Mouse (Mus musculus): ENCODE measurements around the gene Arg1. TPM values are rescaled to one million over a fixed set of nuclear protein-coding genes. Genes with fewer than 3 reads are reported as not detected.

Gene Arg1
- total RNA-seq, 1 experiment = 0.80 TPM

DNA sequence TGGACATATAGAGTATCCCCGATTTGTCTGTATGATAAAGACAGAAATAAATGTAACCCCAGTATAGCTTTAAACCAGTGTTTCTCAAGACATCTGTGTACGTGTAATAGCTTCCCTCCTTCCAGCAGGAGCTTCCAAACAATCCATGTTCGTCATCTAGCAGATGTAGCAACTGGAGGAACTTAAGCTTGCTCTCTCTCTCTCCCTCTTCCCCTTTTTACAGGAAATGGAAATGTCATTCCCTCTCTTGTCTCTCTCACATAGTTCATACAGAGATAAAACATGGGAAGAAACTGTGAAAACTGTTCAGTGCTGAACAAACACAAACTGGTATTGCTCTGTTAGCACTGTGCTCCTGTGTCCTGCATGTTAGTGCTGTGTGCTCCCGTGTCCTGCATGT lies 22.9 kb upstream of the Arg1 start:
- Histone ChIP-seq H3K36me3 (ENCODE audit: control insufficient read depth, insufficient read depth, low read length, poor library complexity, severe bottlenecking) (no peaks in the 10 kb centered on the region), H3K4me1 (ENCODE audit: control insufficient read depth in 2 of 2, insufficient read depth in 2 of 2, low read length in 2 of 2, poor library complexity in 1 of 2) (no peaks in the 10 kb centered on the region), H3K27ac (ENCODE audit: insufficient read depth, low read depth, low read length, poor library complexity, severe bottlenecking) (no peak overlapping the region), H3K4me3 (ENCODE audit: insufficient read depth in 1 of 2, low read depth in 1 of 2, low read length in 2 of 2, poor library complexity in 1 of 2, severe bottlenecking in 1 of 2) (no peak overlapping the region), H3K9me3 (ENCODE audit: control insufficient read depth, insufficient read depth, low read depth, low read length) (no peaks in the 10 kb centered on the region), H3K9ac (ENCODE audit: insufficient read depth, low read depth, low read length, poor library complexity, severe bottlenecking) (no peak overlapping the region)
- TF ChIP-seq MAFK (IDR thresholded peaks at IDR 0.05; ENCODE audit: insufficient read depth, low read depth, low read length) (no peak), HCFC1 (IDR thresholded peaks at IDR 0.05; ENCODE audit: borderline replicate concordance, insufficient read depth, low read length) (no peak), ZC3H11A (IDR thresholded peaks at IDR 0.05; ENCODE audit: borderline replicate concordance, low read depth, low read length) (no peak)
- in situ Hi-C loops (cut with MboI; ENCODE audit: low sequenced_read_pairs in 2 of 2, unreplicated experiment in 2 of 2) = no loop called here
- DNase-seq (ENCODE audit: low read depth, low spot score) = no peak

DNA sequence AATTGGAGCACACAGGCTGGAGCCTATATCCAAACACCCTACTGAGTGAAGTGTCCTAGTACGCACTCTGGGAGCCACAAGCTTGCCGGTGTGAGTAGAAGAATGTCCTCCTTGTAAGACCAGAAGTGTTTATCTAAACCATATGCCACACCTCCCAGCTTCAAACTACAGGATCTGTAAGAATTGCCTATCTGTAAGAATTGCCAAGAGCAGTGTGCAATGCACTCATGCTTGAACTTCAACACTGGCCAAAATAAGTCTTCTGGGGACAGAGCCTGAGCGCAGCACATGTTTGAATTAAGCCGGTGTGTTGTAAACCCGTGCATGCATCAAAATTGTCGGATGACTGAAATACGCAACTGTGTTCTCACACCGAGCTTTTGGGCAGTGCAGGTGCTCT lies 21.0 kb upstream of the Arg1 start:
- Histone ChIP-seq H3K9me3 (ENCODE audit: control insufficient read depth, insufficient read depth, low read depth, low read length) (no peaks in the 10 kb centered on the region), H3K4me3 (ENCODE audit: insufficient read depth in 1 of 2, low read depth in 1 of 2, low read length in 2 of 2, poor library complexity in 1 of 2, severe bottlenecking in 1 of 2) (no peak overlapping the region), H3K9ac (ENCODE audit: insufficient read depth, low read depth, low read length, poor library complexity, severe bottlenecking) (no peak overlapping the region), H3K4me1 (ENCODE audit: control insufficient read depth in 2 of 2, insufficient read depth in 2 of 2, low read length in 2 of 2, poor library complexity in 1 of 2) (no peaks in the 10 kb centered on the region), H3K36me3 (ENCODE audit: control insufficient read depth, insufficient read depth, low read length, poor library complexity, severe bottlenecking) (no peaks in the 10 kb centered on the region), H3K27ac (ENCODE audit: insufficient read depth, low read depth, low read length, poor library complexity, severe bottlenecking) (no peak overlapping the region)
- in situ Hi-C loops (cut with MboI; ENCODE audit: low sequenced_read_pairs in 2 of 2, unreplicated experiment in 2 of 2) = no loop called here
- DNase-seq (ENCODE audit: low read depth, low spot score) = no peak
- TF ChIP-seq MAFK (IDR thresholded peaks at IDR 0.05; ENCODE audit: insufficient read depth, low read depth, low read length) (no peak), CHD2 (IDR thresholded peaks at IDR 0.05; ENCODE audit: low read depth, low read length) (no peak), HCFC1 (IDR thresholded peaks at IDR 0.05; ENCODE audit: borderline replicate concordance, insufficient read depth, low read length) (no peak), ZNF384 (IDR thresholded peaks at IDR 0.05; ENCODE audit: low read depth, low read length) (no peak), ZC3H11A (IDR thresholded peaks at IDR 0.05; ENCODE audit: borderline replicate concordance, low read depth, low read length) (no peak)

DNA sequence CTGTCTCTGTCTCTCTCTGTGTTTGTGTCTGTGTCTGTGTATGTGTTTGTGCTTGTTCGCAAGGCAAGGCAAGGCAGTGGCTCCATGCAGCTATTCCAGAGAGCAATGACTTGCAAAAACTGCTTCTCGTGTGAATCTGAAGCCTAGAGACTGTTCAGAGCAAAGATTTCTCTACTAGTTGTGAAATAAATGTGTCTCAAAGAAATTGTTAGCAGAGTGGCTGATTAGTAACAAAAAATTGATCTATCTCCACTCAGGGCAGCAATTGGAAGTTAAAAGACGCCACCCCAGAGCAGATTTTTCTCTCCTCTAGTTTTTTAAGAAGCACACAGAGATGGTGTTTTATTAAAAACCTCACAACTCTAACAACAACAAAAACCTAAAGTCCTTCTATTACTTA lies 20.6 kb upstream of the Arg1 start:
- H3K9me3 ChIP-seq (ENCODE audit: control insufficient read depth, insufficient read depth, low read depth, low read length) = no peaks in the 10 kb centered on the region
- no peaks in the 10 kb centered on the region for H3K4me1 ChIP-seq (ENCODE audit: control insufficient read depth in 2 of 2, insufficient read depth in 2 of 2, low read length in 2 of 2, poor library complexity in 1 of 2)
- H3K9ac ChIP-seq (ENCODE audit: insufficient read depth, low read depth, low read length, poor library complexity, severe bottlenecking) = no peak overlapping the region
- no peak overlapping the region for H3K4me3 ChIP-seq (ENCODE audit: insufficient read depth in 1 of 2, low read depth in 1 of 2, low read length in 2 of 2, poor library complexity in 1 of 2, severe bottlenecking in 1 of 2)
- no peak overlapping the region for H3K27ac ChIP-seq (ENCODE audit: insufficient read depth, low read depth, low read length, poor library complexity, severe bottlenecking)
- in situ Hi-C loops (cut with MboI; ENCODE audit: low sequenced_read_pairs in 2 of 2, unreplicated experiment in 2 of 2) = no loop called here
- no peak for DNase-seq (ENCODE audit: low read depth, low spot score)
- H3K36me3 ChIP-seq (ENCODE audit: control insufficient read depth, insufficient read depth, low read length, poor library complexity, severe bottlenecking) = no peaks in the 10 kb centered on the region
- TF ChIP-seq ZNF384 (IDR thresholded peaks at IDR 0.05; ENCODE audit: low read depth, low read length) (no peak), MAFK (IDR thresholded peaks at IDR 0.05; ENCODE audit: insufficient read depth, low read depth, low read length) (no peak), CHD2 (IDR thresholded peaks at IDR 0.05; ENCODE audit: low read depth, low read length) (no peak), HCFC1 (IDR thresholded peaks at IDR 0.05; ENCODE audit: borderline replicate concordance, insufficient read depth, low read length) (no peak), ZC3H11A (IDR thresholded peaks at IDR 0.05; ENCODE audit: borderline replicate concordance, low read depth, low read length) (no peak)

DNA sequence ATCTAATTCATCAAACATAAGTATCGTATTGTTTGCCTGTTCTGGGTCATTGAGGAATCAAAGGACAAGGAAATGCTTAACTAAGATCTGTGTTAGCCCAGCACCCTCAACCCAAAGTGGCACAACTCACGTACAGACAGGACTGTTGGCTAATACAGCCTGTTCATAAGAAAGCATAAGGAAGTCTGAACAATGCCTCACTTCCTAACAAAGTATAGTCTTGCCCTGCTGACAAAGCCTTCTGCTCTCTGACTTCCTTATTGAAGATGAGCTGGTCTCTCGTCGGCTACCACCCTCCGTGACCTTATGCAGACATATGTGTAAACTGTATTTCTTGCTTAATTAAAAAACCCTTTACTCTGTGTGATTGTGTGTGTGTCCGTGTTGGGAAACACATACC lies 2.9 kb upstream of the Arg1 start:
- no peaks in the 10 kb centered on the region for H3K36me3 ChIP-seq (ENCODE audit: control insufficient read depth, insufficient read depth, low read length, poor library complexity, severe bottlenecking)
- H3K4me1 ChIP-seq (ENCODE audit: control insufficient read depth in 2 of 2, insufficient read depth in 2 of 2, low read length in 2 of 2, poor library complexity in 1 of 2) = peaks cover 0 to 2% of the 10 kb centered on the region in 2 experiments; a peak in 1 of 4 replicates
- no peak for DNase-seq (ENCODE audit: low read depth, low spot score)
- H3K27ac ChIP-seq (ENCODE audit: insufficient read depth, low read depth, low read length, poor library complexity, severe bottlenecking) = no peak overlapping the region
- H3K4me3 ChIP-seq (ENCODE audit: insufficient read depth in 1 of 2, low read depth in 1 of 2, low read length in 2 of 2, poor library complexity in 1 of 2, severe bottlenecking in 1 of 2) = no peak overlapping the region
- no peaks in the 10 kb centered on the region for H3K9me3 ChIP-seq (ENCODE audit: control insufficient read depth, insufficient read depth, low read depth, low read length)
- TF ChIP-seq ZNF384 (IDR thresholded peaks at IDR 0.05; ENCODE audit: low read depth, low read length) (no peak), CHD2 (IDR thresholded peaks at IDR 0.05; ENCODE audit: low read depth, low read length) (no peak), HCFC1 (IDR thresholded peaks at IDR 0.05; ENCODE audit: borderline replicate concordance, insufficient read depth, low read length) (no peak), ZC3H11A (IDR thresholded peaks at IDR 0.05; ENCODE audit: borderline replicate concordance, low read depth, low read length) (no peak), MAFK (IDR thresholded peaks at IDR 0.05; ENCODE audit: insufficient read depth, low read depth, low read length) (no peak)
- in situ Hi-C loops (cut with MboI; ENCODE audit: low sequenced_read_pairs in 2 of 2, unreplicated experiment in 2 of 2) = no loop called here
- H3K9ac ChIP-seq (ENCODE audit: insufficient read depth, low read depth, low read length, poor library complexity, severe bottlenecking) = no peak overlapping the region

DNA sequence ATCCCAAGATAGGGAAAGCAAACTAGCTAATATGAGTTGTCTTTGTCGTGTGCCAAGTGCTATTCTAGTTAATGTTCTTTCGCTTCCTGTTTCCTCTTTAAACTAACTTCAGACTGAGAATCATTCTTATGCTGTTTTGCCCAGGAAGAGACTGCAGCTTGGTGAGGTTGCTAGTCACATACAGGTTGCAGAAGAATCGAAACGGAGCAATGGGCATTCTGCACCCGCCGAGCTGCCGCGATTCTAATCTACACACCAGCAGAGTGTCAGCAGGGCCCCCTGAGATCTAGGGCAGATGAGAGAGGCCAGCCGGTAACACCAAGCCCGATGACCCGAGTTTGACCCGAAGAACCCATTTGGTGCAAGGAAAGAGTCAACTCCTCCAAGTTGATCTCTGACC lies 788 bp upstream of the Arg1 start:
- no peak overlapping the region for H3K27ac ChIP-seq (ENCODE audit: insufficient read depth, low read depth, low read length, poor library complexity, severe bottlenecking)
- H3K4me3 ChIP-seq (ENCODE audit: insufficient read depth in 1 of 2, low read depth in 1 of 2, low read length in 2 of 2, poor library complexity in 1 of 2, severe bottlenecking in 1 of 2) = no peak overlapping the region

More for the DNA sequence above, 788 bp upstream of the Arg1 start:
- Histone ChIP-seq H3K36me3 (ENCODE audit: control insufficient read depth, insufficient read depth, low read length, poor library complexity, severe bottlenecking) (no peaks in the 10 kb centered on the region), H3K9me3 (ENCODE audit: control insufficient read depth, insufficient read depth, low read depth, low read length) (no peaks in the 10 kb centered on the region), H3K9ac (ENCODE audit: insufficient read depth, low read depth, low read length, poor library complexity, severe bottlenecking) (no peak overlapping the region), H3K4me1 (ENCODE audit: control insufficient read depth in 2 of 2, insufficient read depth in 2 of 2, low read length in 2 of 2, poor library complexity in 1 of 2) (peaks cover 0 to 2% of the 10 kb centered on the region in 2 experiments; a peak in 1 of 4 replicates)
- in situ Hi-C loops (cut with MboI; ENCODE audit: low sequenced_read_pairs in 2 of 2, unreplicated experiment in 2 of 2) = no loop called here
- TF ChIP-seq CHD2 (IDR thresholded peaks at IDR 0.05; ENCODE audit: low read depth, low read length) (no peak), MAFK (IDR thresholded peaks at IDR 0.05; ENCODE audit: insufficient read depth, low read depth, low read length) (no peak), ZNF384 (IDR thresholded peaks at IDR 0.05; ENCODE audit: low read depth, low read length) (no peak), ZC3H11A (IDR thresholded peaks at IDR 0.05; ENCODE audit: borderline replicate concordance, low read depth, low read length) (no peak), HCFC1 (IDR thresholded peaks at IDR 0.05; ENCODE audit: borderline replicate concordance, insufficient read depth, low read length) (no peak)
- no peak for DNase-seq (ENCODE audit: low read depth, low spot score)

Measured in ES-E14 (cell line).